Mouse (Mus musculus): Measurements from ENCODE around the gene Nbea.

Nbea gene

DNA sequence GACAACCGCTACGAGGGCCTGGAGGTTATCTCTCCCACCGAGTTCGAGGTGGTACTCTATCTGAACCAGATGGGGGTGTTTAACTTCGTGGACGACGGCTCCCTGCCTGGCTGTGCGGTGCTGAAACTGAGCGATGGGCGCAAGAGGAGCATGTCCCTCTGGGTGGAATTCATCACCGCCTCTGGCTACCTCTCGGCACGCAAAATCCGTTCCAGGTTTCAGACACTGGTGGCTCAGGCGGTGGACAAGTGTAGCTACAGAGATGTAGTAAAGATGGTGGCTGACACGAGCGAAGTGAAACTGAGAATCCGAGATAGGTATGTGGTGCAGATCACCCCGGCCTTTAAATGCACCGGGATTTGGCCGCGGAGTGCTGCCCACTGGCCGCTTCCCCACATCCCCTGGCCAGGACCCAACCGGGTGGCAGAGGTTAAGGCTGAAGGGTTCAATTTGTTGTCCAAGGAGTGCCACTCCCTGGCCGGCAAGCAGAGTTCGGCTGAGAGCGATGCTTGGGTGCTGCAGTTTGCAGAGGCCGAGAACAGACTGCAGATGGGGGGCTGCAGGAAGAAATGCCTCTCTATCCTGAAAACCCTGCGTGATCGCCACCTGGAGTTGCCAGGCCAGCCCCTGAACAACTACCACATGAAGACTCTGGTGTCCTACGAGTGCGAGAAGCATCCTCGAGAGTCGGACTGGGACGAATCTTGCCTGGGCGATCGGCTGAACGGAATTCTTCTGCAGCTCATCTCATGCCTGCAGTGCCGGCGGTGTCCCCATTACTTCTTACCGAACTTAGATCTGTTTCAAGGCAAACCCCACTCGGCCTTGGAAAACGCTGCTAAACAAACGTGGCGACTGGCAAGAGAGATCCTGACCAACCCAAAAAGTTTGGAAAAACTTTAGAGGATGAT is 400.1 kb downstream of the Nbea start:
- DNase-seq (ENCODE audit: low spot score) = no peak

DNA sequence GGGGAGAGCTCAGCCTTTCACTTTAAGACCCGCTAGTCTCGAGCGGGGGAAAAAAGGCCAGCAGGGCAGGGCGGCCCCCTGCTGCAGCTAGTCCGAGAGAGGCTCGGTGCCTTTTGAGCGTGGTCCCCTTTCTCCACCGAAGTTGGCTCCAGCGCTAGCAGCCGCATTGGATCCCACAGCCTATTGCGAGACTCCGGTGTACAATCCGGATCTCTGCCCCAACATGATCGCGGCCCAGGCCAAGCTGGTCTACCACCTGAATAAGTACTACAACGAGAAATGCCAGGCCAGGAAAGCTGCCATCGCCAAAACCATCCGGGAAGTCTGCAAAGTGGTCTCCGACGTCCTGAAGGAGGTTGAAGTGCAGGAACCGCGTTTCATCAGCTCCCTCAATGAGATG is 400.7 kb downstream of the Nbea start:
- no peak for DNase-seq (ENCODE audit: low spot score)

DNA sequence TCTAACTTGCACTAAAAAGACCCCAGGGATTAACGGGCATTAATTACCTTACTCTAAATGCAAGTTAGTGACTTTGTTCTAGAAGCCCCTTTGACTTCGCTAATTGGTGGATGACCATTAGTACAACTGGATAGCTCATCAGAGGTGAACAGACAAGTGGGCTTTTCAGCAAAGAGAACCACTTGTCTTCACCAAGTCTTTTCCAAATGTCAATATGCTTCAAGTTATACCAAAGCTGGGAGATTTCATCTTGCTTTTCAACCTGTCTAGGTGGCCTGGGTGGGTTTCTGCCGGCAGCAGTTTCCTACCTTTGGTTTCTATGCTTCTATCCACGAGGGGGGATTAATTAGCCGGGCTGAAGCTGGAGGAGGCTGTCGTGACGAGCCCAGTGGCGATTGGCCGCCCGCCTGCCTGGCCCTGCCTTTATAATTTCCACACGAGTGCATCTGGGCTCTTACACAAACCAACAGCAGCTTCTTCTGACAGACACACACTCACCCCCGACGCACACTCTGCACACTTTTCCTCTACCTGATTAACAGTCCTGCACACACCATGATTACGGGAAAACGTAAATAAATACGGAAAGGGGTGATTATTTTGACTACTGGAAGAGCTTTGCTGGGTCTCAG is 401.3 kb downstream of the Nbea start, which contains the start of gene Mab21l1:
TSS of gene Mab21l1 (plus strand) at position 455 of the 632 bp plus-strand sequence.
- DNase-seq (ENCODE audit: low spot score) = no peak

DNA sequence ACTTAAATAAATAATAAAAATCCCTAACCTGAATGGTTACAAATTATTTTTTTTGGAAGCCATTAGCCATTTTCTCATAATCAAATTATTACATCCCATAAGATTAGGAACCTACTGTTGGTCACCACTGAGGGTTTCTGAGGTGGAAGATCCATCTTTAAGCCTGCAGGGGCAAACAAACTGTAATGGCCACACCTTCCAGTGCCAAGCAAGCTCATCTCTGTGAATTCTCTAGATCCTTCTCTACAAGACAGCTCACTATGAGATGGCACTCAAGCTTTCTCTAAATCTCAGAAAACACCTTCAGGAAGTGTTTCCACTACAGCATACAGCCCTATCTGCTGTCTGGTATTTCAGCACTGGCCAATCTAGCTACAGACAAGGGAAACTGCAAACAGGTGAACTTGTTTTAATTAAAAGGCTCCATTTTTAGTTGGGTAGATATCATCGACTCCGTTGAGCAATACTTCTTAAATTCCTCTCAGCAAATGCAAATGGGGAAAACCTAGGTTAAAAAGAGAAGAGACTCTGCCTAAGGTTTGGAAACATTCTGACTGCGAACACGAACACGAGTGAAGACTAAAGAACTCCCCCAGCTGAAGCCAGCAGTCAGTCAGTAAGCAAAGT is 402.0 kb downstream of the Nbea start:
- DNase-seq (ENCODE audit: low spot score) = no peak

DNA sequence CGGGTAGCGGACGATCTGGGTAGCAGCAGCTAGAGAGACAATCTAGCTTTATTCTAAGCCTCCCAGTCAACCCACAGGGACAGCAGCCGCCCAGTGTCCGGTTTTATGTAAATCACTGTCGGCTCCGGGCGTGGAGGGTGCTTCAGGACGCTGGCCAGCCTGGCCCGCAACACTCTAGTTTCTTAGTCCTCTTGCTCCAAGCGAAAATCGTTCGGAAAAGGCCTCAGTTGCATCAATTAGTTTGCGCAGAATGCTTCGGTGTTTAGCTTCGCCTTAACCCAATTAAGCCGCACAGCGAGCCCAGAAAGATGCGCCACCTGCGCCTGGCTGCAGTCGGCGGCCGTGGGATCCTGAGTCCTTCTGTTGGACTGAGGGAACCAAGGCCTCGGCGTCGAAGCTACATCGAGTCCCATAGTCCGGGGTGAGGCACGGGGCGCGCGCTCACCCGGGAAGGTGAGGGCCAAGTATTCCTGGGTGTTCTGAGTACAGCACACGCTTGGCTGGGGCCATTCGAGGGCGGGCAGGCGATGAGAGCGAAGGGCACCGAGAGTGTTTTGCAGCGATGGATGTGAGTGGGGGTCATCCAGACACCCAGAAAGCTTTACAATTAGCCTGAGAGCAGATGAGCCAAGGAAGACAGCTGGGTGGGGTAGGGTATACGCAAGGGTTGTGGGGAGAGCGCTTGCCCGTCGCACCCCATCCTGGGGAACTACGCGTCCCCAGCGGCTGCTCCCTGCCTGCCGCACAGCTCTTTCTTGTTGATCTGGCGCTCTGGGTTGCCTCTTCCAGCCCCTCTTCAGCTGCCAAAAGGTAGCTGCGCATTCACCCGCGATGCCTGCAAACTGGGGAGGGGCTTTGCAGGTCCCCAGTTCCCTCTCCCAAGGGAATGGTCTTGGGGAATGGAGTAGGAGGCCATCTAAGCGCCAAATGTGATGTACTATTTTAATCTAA is 403.1 kb downstream of the Nbea start:
- DNase-seq (ENCODE audit: low spot score) = no peak

DNA sequence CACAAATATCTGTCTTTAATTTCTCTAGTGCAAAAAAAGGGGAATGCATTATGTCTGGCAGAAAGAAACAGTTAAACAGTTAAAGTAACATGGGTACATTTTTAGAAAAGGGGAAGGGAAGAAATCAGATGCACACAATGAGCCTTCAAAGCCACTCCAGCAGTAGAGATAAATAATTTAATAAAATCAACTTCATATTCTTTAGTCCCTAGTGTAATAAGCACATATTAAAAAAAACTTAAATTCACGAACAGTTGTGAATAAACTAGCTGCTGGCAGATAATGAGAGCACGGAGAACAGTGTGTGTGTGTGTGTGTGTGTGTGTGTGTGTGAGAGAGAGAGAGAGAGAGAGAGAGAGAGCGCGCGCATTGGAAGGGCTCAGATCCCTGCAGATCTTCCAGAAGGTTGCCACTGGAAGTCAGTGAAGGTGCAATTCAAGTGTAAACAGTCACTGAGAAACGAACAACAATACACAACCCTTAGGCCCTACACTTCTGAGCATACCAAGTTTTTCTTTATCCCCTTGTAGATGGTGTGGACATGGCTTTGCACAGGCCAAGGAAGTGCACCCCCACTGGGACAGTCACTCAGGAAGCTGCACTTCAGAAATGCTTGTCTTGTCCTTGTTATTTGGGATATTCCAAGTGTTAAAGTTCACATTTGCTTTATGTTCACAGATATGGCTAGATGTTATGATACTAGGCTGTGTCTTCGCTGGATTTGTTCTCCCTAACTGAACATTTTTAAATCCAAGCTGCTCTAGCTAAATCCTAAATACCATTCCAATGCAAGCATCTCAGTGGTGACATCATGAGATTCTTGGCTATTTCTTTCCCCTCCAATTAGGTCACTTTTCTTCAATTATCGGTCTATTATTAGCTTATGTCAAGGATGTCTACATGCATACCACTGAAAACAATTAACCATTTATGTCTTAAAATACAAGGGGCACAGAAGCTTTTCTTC is 404.5 kb downstream of the Nbea start:
- DNase-seq (ENCODE audit: low spot score) = no peak

DNA sequence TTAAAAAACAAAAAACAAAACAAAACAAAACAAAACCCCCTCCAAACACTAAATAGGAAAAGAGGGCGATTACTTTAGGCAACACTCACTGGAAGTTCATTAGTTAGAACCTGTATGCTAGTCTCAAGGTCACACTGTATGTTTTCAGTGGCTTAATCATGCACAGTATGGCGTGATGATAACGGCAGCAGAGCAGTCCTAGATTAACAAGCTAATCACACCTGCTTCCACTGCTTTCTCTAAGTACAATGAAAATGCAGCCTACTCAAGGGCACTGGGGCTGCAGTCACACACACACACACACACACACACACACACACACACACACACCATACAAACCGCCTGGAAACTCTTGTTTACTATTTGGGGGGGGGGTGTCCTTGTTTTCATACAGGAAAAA is 406.0 kb downstream of the Nbea start:
- DNase-seq (ENCODE audit: low spot score) = no peak

DNA sequence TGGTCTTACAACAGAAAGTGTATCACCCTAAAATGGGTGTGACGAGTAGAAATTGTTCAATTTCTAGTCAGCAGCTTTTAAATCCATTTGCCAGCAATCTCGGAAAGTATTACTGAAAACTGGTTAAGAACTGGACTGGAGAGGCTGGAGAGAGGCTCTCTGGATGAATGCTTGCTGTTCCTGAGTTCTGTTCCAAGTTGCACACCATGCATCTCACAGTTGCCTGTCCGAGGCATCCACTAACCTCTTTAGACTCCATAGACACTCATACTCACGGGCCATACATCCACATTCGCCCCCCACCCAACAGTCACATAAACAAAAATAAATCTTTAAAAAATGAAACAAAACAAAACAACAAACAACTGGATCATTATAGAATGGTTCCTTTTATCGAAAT is 407.7 kb downstream of the Nbea start:
- DNase-seq (ENCODE audit: low spot score) = no peak

DNA sequence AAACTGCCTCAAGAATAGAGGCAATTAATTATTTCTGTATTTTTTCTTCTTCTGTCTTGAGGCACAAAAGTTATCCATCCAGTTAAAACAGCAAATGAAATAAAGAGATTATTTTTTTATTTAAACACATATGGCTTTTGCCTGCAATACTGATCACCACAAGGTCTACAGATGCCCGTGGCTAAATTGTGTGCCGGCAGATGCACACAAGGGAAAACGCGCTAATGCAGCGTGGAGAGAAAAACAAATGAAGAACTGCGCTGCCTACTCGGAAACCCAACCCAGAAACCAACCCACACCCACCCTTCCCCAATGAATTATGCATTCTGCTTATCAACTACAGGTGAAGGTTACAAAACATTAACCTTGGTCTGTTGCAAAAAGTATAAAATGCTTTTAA is 408.3 kb downstream of the Nbea start:
- DNase-seq (ENCODE audit: low spot score) = no peak

DNA sequence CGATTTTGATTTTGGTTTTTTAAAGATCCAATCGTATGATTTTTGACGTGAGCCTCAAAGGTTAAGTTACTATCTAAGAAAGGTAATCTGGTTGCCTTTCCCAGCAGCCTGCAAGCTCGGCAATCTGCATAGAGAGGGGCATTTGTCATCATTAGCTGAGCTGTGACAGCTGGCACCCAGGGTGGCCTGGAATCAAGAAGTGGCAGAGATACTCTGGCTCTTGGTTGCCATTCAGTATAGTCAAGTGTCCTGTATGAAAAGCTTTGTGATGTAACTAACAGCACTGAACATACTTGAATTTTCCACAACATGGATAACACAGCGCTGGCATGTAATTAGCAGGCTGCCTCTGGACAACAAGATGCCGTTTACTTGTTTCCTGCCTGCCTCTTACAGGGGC is 409.3 kb downstream of the Nbea start:
- no peak for DNase-seq (ENCODE audit: low spot score)

DNA sequence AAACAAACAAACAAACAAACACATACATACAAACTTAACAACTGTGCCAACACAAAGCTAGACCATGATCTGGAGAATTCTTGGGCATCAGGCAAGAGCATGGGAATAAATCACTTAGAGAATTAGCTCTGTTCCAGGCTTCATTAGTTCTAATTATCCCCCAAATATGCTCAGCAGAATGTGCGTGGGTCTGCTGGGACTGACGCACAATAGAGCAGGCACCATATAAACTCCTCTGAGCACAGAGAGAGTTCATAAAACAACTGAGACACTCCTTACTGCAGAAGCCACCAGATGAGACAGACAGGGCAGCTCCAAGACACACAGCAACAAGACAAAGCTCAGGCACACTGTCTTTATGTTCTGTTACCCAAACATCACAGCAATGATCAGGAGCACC is 414.2 kb downstream of the Nbea start:
- no peak for DNase-seq (ENCODE audit: low spot score)

DNA sequence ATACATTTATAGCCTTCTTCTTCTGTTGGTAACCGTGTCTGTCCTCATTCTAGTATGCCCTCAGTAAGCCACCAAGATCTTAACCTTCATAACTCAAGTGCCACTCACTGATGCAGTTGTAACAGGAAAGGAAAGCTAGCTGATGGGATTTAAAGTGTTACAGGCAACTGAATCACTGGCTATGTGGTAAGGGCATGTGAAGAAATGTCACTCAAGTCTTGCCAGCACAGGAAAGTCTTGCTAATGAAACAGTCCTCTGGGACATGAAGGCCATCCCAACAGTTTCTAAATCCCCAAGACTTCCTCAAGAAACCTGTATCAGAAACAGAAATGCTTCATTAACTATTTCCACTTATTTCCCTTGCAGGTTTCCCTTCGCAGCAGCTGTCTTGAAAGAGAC is 414.8 kb downstream of the Nbea start:
- DNase-seq (ENCODE audit: low spot score) = no peak

DNA sequence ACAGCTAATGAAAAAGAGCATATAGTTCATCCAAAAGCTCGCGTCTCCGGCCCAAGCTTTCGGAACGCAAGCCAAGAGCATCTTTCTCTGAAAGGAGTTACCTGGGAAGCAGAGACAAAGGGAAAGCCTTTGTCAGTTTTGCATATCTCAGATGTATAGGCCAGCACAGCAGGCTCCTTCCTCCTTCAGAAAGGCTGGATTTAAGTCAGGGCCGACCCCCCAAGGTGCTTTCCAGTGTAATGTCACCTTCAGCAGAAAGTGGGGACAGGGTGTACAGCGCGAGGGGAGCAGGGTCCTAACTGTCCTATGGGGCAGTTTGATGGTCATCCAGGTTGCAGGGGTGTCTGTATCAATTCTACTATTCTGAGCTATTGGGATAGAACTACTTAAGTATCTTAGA is 419.9 kb downstream of the Nbea start:
- DNase-seq (ENCODE audit: low spot score) = no peak

DNA sequence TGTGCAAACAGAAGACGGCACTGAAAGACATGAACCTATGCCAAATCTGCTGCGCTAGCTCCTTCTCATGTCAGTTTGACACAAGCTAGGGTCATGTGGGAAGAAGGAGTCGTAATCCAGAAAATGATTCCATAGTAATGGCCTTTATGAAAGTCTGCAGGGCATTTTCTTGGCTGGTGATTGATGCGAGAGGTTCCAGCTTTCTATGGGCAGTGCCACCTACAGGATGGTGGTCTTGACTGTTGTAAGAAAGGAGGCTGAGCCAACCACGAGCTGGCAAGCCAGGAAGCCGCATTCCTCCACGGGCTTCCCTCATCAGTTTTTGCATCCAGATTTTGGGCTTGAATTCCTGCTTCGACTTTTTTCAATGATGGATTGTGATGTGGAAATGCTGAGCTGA is 425.2 kb downstream of the Nbea start:
- DNase-seq (ENCODE audit: low spot score) = no peak

DNA sequence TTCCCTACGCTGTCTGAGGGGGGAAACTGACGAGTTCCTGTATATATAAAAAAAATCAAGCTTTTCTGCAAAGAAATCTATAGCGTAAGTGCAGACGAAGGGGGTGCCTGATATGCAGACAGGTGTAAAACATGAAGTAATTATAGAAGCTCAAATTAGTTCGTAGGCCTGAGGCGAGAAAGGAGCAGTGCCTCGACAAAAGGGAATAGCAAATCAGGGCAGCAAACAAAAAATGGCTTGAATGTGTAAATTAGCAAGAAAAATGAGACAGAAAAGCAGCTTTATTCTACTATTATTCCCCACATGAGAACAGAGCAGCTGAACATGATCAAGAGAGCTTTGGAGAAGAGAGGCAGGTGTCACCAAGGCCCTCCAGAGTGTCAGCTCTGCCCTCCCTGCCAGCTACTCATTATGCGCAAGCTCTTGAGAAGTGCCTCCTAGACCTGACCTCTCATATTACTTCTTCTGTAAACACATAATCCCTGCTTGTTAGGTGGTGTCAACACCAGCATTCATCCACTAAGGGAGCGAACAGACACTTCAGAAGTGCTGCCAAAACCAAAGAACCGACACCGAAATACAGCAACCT is 426.8 kb downstream of the Nbea start:
- DNase-seq (ENCODE audit: low spot score) = no peak

DNA sequence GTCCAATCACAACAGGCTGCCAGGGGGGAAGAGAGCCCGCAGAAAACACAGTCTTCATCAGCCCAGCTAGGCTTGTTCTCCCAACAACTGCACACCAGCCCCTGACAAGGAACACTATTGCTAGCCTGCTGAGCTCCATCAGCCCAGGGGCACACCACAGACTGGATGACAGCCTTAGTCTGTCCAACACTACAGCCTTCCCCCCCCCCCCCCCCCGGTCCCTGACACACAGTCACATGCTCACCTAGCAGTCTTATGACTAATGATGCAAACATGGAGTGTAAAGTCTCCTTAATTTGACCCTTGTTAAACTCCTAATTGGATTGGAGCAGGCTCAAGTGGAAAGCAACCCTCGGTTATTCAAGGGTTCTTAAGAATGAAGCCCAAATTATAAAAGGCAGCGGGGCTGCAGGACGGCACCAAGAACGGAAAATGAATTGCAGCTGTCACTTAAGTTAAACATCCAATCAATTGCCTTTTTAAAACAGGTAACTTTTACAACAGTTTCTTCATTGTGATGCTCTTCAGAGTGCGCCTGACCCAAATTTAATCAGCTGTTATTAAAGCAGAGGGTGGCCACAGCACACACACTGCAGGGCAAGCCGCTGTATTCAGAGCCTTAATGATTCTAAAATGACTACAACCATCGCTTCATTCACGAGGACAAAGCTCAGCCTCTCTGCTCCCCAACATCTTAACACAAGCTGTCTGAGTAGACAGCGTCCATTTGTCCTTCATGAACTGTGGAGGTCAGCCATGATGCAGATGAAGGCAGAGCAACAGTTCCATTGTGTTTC is 427.5 kb downstream of the Nbea start:
- no peak for DNase-seq (ENCODE audit: low spot score)

DNA sequence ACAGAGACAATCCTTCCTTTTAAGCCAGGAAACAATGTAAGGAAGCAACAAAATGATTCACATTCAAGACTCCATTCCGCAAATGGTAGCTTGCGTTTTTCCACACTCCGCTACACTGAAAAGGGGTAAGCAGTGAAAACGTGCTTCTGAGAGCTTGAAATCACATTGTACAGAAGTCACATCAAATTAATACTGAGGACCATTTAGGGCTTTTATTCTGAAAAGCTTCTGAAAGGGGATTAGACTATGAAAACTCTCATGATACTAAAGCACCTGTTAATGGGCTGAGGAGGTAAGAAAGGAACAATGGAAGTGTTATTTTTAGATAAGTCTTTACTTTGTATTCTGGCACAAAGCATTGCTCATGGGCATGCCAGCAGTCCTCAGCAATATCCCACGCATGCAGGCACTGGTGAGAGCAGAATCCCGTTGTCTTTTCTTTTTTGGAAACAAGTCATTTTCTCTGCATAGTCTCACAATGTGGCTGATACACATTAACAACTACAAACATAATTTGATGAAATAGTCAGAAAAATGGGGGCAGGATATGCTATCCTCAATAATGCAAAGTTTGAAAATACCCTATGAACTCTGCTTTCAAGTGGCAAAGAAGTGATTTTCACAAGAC is 428.4 kb downstream of the Nbea start:
- DNase-seq (ENCODE audit: low spot score) = no peak

DNA sequence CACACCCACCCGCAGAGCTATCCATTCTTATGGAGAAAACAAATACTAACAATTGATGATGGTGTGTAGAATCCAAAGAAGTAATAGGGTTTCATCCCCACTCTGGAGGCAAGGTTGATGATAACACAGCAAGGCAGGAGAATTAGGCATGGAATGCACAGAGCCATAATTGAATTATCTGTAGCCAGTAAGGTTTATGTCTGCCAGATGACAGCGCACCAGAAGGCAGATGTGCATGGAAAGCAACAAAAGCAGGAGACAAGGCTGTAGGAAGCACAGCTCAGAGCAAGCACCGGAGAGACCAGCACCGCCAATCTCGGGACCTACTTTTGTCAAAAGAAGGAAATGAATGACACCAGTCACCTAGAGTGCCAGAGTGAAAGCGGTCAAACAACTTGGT is 429.6 kb downstream of the Nbea start:
- no peak for DNase-seq (ENCODE audit: low spot score)

DNA sequence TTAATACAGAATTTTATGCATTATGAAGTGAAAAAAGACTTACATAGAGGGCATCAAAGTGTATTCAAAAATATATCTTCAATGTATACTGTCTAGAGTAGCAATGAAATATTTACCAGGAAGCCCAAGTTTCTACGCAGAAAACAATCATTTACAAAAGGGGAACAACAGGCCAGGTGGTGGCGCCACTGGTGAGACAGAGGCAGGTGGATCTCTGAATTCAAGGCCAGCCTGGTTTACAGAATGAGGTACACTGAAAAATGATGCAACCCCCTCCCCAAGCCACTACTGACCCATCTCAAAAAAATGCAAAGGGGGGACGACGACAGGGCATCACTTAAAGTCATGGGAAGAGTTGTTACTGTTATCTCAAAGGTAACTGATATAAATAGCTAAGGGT is 430.9 kb downstream of the Nbea start:
- no peak for DNase-seq (ENCODE audit: low spot score)
